Mouse (Mus musculus) layer of hippocampus, postnatal 10 days (tissue): ENCODE results near the gene Pla2g2c. TPM values are rescaled to one million over a fixed set of nuclear protein-coding genes. Genes with fewer than 3 reads are reported as not detected.

ENCODE experiments used
- total RNA-seq, 2 experiments: library from RNA; stranded (reverse); gene quantifications; 2 replicates each; pipeline ENCODE4 v1.2.3; 2021

Pla2g2c gene
- total RNA-seq, 2 experiments from 2014 or later = not detected

Other genes starting within 250 kb of the Pla2g2c start
- 1 to 10 TPM; 2.0 to 2.1 TPM for gene Vwa5b1, start 88.9 kb upstream of the Pla2g2c start, total RNA-seq
- gene Ubxn10, start 12.4 kb downstream of the Pla2g2c start, total RNA-seq = 1 to 10 TPM; 1.7 to 2.1 TPM
- not detected for gene Pla2g2f, start 32.8 kb downstream of the Pla2g2c start, total RNA-seq
- gene Pla2g2d, start 50.9 kb downstream of the Pla2g2c start, total RNA-seq = not detected
- gene Pla2g5, start 138.7 kb downstream of the Pla2g2c start, total RNA-seq = 1 to 10 TPM in 1 of 2 experiments, under 1 TPM in 1; 0.65 to 2.1 TPM
- not detected for gene Gm13030, start 149.2 kb downstream of the Pla2g2c start, total RNA-seq
- not detected for gene Pla2g2e, start 153.2 kb downstream of the Pla2g2c start, total RNA-seq
- 10 to 100 TPM; 12.3 to 13.1 TPM for gene Otud3, start 189.2 kb downstream of the Pla2g2c start, total RNA-seq
- gene Rnf186, start 242.3 kb downstream of the Pla2g2c start, total RNA-seq = not detected
- gene Tmco4, start 248.1 kb downstream of the Pla2g2c start, total RNA-seq = 1 to 10 TPM; 1.5 to 1.8 TPM